Mouse (Mus musculus) C2C12 (cell line): ENCODE data around the gene Cox17.

Experiments
- CEBPB ChIP-seq: IDR thresholded peaks from one replicate; pipeline ENCODE4 v1.6.1; 2011; ENCODE audit warnings: low read depth, mild to moderate bottlenecking, control low read depth, moderate library complexity
- CTCF ChIP-seq: IDR thresholded peaks from one replicate; pipeline ENCODE4 v1.5.1; 2011; ENCODE audit not compliant: control insufficient read depth, insufficient read depth, insufficient read length
- FOSL1 ChIP-seq: IDR thresholded peaks from one replicate; pipeline ENCODE4 v1.8.0; 2011; ENCODE audit warnings: mild to moderate bottlenecking, low read length; ENCODE audit not compliant: poor library complexity, insufficient read depth, severe bottlenecking
- MAX ChIP-seq: IDR thresholded peaks from one replicate; pipeline ENCODE4 v1.6.1; 2011; ENCODE audit warnings: mild to moderate bottlenecking, control low read depth
- MYOD1 ChIP-seq: IDR thresholded peaks from one replicate; pipeline ENCODE4 v1.6.1; 2011; ENCODE audit warnings: low read depth; ENCODE audit not compliant: control insufficient read depth, insufficient read length
- MYOG ChIP-seq: IDR thresholded peaks from one replicate; pipeline ENCODE4 v1.6.1; 2011; ENCODE audit not compliant: control insufficient read depth, insufficient read length; ENCODE audit errors: extremely low read depth
- USF1 ChIP-seq: IDR thresholded peaks from one replicate; pipeline ENCODE4 v1.6.1; 2011; ENCODE audit warnings: low read depth, mild to moderate bottlenecking, control low read depth, moderate library complexity

DNA sequence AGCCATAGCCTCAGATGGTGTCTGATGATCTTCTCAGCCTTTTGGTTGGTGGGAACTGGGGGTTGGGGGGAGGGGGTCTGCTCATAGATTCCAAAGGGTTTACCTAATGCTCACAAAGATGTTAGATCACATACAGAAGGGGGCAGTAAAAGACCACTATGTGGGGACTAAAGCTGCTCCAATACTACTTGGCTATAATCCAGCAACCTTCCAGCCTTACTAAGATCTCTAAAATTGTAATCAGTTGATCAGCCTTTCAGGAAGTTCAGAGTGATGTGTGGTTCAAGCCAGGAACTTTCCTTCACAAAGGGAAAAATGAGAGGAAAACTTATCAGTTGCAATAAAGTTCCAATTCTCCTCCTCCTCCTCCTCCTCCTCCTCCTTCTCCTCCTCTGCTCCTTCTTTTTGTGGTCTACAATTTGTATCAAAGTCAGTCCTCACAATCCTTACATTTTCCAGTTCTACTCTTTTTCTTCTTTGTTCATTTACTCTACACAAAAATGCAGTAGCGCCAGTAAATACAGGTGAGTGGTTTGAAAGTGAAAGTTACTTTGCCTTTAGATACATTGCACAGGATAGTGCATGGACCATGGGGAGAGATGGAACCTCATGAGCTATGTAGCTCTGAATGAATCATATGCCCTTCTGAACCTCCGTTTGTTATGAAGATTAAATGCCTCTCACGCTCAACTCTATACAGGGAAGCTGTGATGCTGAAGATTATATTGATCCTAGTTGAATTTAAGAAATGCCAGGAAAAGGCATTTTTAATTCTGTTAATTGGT, 1.7 kb upstream of the Cox17 start:
- TF ChIP-seq USF1 (no peak), MAX (no peak), CTCF (no peak), FOSL1 (no peak), MYOD1 (no peak), CEBPB (no peak), MYOG (no peak)
